Mouse (Mus musculus) R1 (cell line): ENCODE data around the gene Lce6a.

Source experiments
- DNase-seq: peaks from one replicate; pipeline ENCODE4 v3.0.0-alpha.2; 2018; ENCODE audit warnings: low read depth, low spot score

Gene Lce6a

GRCm38 (mm10) chr3:92621560-92621959 is at the start of gene Lce6a:
Gene Lce6a, minus strand, starts transcription at chr3:92621660.
- DNase-seq: no peak

DNA sequence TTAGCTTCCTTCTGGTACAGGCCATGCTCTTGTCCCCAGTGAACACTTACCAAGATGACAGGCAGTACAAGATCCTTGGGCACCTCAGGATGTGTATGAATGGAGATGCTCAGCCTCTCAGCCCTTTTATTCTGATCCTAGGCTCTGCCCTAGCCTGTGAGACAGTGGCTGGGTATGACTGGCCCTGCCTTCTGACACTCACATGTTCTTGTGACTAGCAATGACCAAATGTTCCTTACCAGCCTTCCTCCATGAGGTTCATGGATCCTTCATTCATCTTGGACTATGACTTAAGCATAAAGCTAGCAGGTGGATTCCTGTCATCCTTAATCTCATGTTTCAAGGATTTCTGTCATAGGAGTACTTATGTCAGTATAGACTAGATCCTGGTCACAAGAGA is 48.8 kb upstream of the Lce6a start, which contains the start of gene Lce1a2:
Gene Lce1a2, minus strand, starts transcription at position 101 of the 400 bp plus-strand sequence.
- no peak for DNase-seq

DNA sequence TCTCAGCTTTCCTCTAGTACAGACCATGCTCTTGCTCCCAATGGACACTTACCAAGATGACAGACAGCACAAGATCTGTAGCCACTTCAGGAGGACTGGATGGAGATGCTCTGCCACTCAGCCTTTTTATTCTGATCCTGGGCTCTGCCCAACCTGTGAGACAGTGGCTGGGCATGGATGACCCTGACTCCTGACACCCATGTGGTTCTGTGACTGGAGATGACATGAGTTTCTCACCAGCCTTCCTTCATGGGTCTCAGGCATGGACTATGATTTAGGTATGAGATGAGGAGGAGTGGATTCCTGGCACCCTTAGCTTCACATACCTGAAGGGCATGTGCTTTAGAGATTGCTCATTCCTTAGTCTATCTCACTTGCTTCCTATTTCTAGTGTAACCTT is 35.4 kb upstream of the Lce6a start, which contains the start of gene Lce1b:
Gene Lce1b, minus strand, starts transcription at position 101 of the 400 bp plus-strand sequence.
- DNase-seq: no peak

DNA sequence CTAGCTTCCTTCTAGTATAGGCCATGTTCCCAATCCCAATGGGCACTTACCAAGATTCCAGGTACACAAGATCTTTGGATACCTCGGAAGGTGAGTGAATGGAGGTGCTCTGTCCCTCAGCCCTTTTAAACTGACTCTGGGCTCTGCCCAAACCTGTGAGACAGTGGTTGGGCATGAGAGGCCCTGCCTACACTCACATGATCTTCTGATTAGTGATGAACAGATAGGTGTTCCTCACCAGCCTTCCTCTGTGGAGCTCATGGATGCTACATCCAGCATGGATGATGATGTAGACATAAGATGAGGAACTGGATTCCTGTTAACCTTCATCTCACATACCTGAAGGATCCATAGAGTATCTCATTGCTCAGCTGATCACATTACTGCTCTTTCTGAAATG is 26.7 kb upstream of the Lce6a start, which contains the start of gene Lce1a1:
Gene Lce1a1, minus strand, starts transcription at position 101 of the 400 bp plus-strand sequence.
- no peak for DNase-seq

- no peak for DNase-seq
These were observed 18.4 kb upstream of the Lce6a start for GRCm38 (mm10) chr3:92639854-92640253.

DNA sequence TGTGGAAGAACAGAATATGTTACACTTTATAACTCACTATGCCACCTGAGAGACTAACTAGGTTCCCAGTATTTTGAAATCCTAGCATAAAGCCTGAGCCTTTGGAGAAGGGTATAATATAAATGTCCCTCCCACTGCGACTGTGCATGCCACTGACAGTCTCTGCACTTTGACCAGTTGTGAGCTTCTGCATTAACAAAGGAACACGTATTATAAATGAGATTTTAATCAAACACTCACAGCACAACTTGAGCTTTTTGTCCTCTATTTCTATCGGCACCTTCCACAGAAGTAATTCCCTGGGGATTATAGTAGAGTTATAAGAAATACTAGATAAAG is 17.2 kb upstream of the Lce6a start:
- DNase-seq: no peak

DNA sequence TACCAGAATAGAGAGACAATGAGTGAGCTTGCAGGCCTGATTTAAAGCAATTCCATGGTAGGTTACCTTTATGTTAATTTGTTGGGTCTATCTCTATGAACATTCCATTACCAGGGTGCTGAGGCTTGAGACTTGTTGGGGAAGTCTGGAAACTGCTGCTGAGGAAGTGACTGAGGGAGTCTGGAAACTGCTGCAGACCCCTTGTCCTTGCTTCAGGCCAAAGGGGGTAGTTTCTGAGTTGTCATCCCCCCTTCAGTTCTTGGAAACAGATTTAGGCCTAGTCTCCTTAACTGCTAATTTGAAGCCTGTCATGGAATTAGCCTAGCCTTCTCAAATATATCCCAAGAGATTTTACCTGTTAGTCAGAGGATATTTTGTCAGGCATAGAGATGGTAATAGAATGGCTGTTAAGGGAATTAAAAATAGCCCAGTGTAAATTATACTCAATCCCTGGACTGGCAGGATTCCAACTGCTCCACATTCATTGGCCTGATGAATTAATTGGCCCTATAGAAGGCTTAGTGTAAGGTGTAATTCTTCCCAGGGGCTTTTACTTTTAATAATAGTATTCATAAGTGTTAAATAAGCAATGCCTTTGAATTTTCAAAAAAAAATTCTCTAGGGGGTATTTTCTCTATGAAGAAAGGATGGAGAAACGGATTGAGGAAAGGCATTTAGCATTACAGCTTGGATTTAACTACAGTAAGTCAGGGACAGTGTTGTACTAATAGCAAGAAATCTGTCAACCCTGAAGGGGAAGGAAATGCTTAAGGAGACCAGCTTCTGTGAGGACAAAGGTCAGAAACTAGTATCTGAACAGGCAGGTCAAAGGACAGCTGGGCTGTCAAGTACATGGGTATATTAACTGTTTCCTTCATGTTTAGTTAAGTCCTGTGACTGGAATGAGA is 16.5 kb upstream of the Lce6a start:
- DNase-seq: no peak

- DNase-seq: no peak
These were observed 11.7 kb downstream of the Lce6a start for GRCm38 (mm10) chr3:92609804-92610203.

DNA sequence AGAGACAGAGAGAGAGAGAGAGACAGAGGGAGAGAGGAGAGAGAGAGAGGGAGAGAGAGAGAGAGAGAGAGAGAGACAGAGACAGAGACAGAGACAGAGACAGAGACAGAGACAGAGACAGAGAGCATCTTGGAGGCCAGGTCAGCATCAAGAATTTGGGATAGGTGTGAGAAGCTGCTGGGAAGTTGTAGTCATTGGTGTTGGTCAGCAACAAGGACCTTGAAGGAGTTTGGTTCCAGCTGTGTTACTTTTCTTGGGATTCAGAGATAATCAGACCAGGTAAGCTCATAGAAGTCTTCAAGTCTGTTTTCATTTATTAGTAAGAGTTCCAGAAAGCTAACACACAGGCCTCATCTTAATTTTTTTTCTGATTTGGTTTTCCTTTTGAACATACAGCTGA is 14.1 kb downstream of the Lce6a start, which contains the start of gene 2210017I01Rik:
Gene 2210017I01Rik, minus strand, starts transcription at position 101 of the 400 bp plus-strand sequence.
- no peak for DNase-seq

DNA sequence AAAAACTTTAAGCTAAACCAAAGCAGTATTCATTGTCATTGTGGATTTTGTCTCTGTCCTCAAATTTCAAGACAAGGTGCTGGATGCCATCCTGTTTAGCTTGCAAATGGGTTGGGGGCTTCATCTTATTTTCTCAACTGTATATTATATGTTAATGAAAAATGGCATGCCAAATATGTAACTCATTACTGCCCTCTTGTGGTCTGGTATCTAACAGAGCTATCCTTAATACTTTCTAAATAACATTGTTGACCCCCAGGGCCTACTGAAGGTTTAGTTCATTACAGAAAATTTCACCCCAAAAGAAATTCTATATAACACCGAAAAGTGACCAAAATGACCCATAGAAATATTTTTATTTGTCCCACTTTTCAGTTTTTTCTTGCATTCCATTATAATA is 19.3 kb downstream of the Lce6a start:
- peak; percentile 20 for DNase-seq

GRCm38 (mm10) chr3:92600456-92600855 is 21.0 kb downstream of the Lce6a start:
- DNase-seq: peak; percentile 11

- no peak for DNase-seq
These were observed 21.5 kb downstream of the Lce6a start for GRCm38 (mm10) chr3:92599973-92600372.

GRCm38 (mm10) chr3:92598429-92598828 is 23.0 kb downstream of the Lce6a start:
- no peak for DNase-seq

DNA sequence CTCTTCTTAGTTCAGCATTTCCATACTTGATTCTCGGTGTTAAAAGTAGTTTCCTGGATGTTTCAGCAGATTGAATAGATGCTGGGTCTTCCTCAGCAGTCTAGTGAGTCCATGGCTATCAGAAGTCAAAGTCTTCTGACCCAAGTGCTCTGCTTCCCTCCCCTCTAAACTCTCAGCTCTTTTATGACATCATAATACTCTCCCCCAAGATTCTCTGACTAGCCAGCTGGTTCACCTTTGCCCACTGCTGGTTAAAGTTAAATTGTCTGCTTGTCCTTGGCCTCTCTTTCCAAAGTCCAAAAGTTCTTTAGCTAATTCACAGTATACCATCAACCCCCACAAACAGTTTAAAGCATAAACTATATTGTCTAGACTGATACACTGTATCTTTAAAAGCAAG is 32.6 kb downstream of the Lce6a start, which contains the start of gene Smcp:
Gene Smcp, minus strand, starts transcription at position 140 of the 400 bp plus-strand sequence.
- no peak for DNase-seq

DNA sequence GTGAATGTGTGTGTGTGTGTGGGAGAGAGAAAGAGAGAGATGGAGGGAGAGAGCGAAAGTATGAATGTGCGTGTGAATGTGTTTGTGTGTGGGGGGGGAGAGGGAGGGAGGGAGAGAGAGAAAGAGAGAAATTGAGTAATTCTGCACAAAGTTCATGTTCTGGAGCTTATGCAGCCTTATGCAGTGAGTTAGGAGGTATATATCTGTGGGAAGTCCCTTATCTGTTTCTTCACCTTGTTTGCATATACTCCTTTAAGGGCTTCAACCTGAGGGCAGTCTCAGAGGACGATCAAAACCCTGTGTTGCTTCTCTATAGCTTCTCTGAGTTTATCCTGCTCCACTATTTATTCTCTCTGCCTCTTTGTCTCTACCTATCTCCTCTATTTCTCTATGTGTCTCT is 34.3 kb downstream of the Lce6a start:
- no peak for DNase-seq

- DNase-seq: no peak
These were observed 36.4 kb downstream of the Lce6a start for GRCm38 (mm10) chr3:92585055-92585454.

GRCm38 (mm10) chr3:92583164-92583826 is 38.2 kb downstream of the Lce6a start:
- DNase-seq: no peak

DNA sequence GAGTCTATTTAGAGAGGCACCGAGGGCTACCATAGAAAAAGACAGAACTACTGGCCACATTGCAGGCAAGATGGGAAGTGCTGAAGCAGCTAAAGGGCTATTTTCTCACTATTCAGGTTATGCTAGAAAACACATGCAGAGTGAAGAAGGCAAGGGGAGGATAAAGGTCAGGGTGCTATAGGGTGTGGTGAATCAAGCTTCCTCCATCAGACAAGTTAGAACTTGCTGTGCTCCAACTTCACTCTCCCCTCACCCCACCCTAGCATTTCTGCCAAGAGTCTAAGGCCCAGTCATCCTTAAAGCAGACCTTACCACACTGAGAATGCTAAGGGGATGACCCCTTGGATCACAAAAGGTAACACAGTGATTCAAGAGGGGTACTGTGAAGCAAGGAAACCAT is 42.0 kb downstream of the Lce6a start:
- DNase-seq: no peak

- no peak for DNase-seq
These were observed 42.6 kb downstream of the Lce6a start for GRCm38 (mm10) chr3:92578652-92579413.

GRCm38 (mm10) chr3:92573449-92574041 is 47.9 kb downstream of the Lce6a start, which contains the start of gene Ivl:
Gene Ivl, minus strand, starts transcription at chr3:92573735.
- no peak for DNase-seq

GRCm38 (mm10) chr3:92572514-92573155 is 48.8 kb downstream of the Lce6a start:
- no peak for DNase-seq
